8 mouse cellular contexts compared by ENCODE assay signal in genomic region chr13:67729441-67729840, GRCm38 (mm10). TPM values are rescaled to one million over a fixed set of nuclear protein-coding genes. Genes with fewer than 3 reads are reported as not detected.
DNase-seq lines count a peak whose midpoint lies in the region; ATAC-seq and TF ChIP-seq lines count a peak whose summit lies in the region.
"Not testable (repeated sequence)": the region's sequence is repeated elsewhere in the genome, so short reads cannot be mapped to it uniquely, and the experiment has no call there.

No protein-coding gene starts in this region.

- not testable (repeated sequence) for TF ChIP-seq CTCF in C2C12 (IDR thresholded peaks at IDR 0.05; ENCODE audit: control insufficient read depth, insufficient read depth, insufficient read length); spleen, adult 2 months (IDR thresholded peaks at IDR 0.05; ENCODE audit: extremely low read depth, insufficient read depth, insufficient read length, insufficient replicate concordance)

- ATAC-seq in forebrain, embryonic 12.5 days (ENCODE audit: low FRiP score), result peak; percentile 37
- not testable (repeated sequence) for ATAC-seq in liver, embryonic 13.5 days (ENCODE audit: low read depth)
- peak; percentile 46; the same call in 1 of the 2 replicates for ATAC-seq in midbrain, embryonic 14.5 days (ENCODE audit: low FRiP score, low TSS enrichment)

- peak overlapping the region; percentile 74 for H3K9ac ChIP-seq in forebrain, embryonic 12.5 days
- H3K9ac ChIP-seq in liver, embryonic 13.5 days, result 0 out of 2 replicates have a peak overlapping the region, but pooled peaks have one; percentile 32
- H3K9ac ChIP-seq in midbrain, embryonic 14.5 days (replicated peaks; ENCODE audit: low read length), result peak overlapping the region; percentile 57; the same call in 1 of the 2 replicates

- WGBS in forebrain, embryonic 12.5 days, result 40% methylated on average over 4 of the region's 4 CpGs
- 57% methylated on average over 4 of the region's 4 CpGs for WGBS in hindbrain, embryonic 10.5 days
- WGBS in liver, embryonic 13.5 days (ENCODE audit: insufficient replicate concordance), result 42% methylated on average over 4 of the region's 4 CpGs
- WGBS in midbrain, embryonic 14.5 days, result 50% methylated on average over 4 of the region's 4 CpGs
- 9% methylated on average over 4 of the region's 4 CpGs for WGBS in spleen, adult 2 months

- not testable (repeated sequence) for H3K36me3 ChIP-seq in C2C12 (ENCODE audit: control insufficient read depth, insufficient read depth); forebrain, embryonic 12.5 days (replicated peaks); hindbrain, embryonic 10.5 days; liver, embryonic 13.5 days; midbrain, embryonic 14.5 days (ENCODE audit: control insufficient read depth, insufficient read depth, low read length); spleen, adult 2 months (ENCODE audit: control insufficient read depth, insufficient read depth, low read length)

- not testable (repeated sequence) for H3K27ac ChIP-seq in forebrain, embryonic 12.5 days; liver, embryonic 13.5 days; midbrain, embryonic 14.5 days (replicated peaks; ENCODE audit: low read depth, low read length); spleen, adult 2 months (ENCODE audit: insufficient read depth, low read length)
- H3K27ac ChIP-seq in hindbrain, embryonic 10.5 days, result peak overlapping the region; percentile 89

- not testable (repeated sequence) for H3K79me2 ChIP-seq in C2C12 (ENCODE audit: control insufficient read depth, insufficient read depth)

- peak; percentile 74 for DNase-seq in brain, adult 2 months (ENCODE audit: low read depth, low spot score)
- DNase-seq in hindbrain, embryonic 10.5 days (ENCODE audit: low spot score); liver, embryonic 13.5 days: not testable (repeated sequence)
- DNase-seq in kidney, postnatal 25 days, result peak; percentile 38 to 42
- DNase-seq in midbrain, embryonic 14.5 days, result peak; percentile 59
- peak in 1 of 2 experiments; percentile 16 for DNase-seq in spleen, adult 2 months (ENCODE audit: low read depth in 1 of 2, low spot score in 2 of 2)

- H3K79me3 ChIP-seq in C2C12 (ENCODE audit: low read depth), result not testable (repeated sequence)

- H3K27me3 ChIP-seq in C2C12 (ENCODE audit: control insufficient read depth, insufficient read depth, insufficient read length); forebrain, embryonic 12.5 days; hindbrain, embryonic 10.5 days (ENCODE audit: insufficient read depth, poor library complexity, severe bottlenecking); liver, embryonic 13.5 days; midbrain, embryonic 14.5 days (ENCODE audit: control insufficient read depth, insufficient read depth, low read length); spleen, adult 2 months (ENCODE audit: control insufficient read depth, insufficient read depth, low read length): not testable (repeated sequence)

- TF ChIP-seq POLR2A in spleen, adult 2 months (IDR thresholded peaks at IDR 0.05; ENCODE audit: low read depth, low read length), result not testable (repeated sequence)

- not testable (repeated sequence) for H3K9me3 ChIP-seq in forebrain, embryonic 12.5 days; liver, embryonic 13.5 days (replicated peaks); midbrain, embryonic 14.5 days (ENCODE audit: control insufficient read depth, low read length)
- peaks cover 13% of the 10 kb centered on the region for H3K9me3 ChIP-seq in hindbrain, embryonic 10.5 days

- H3K4me3 ChIP-seq in C2C12 (ENCODE audit: insufficient read depth, poor library complexity, severe bottlenecking), result peak overlapping the region; percentile 23
- peak overlapping the region; percentile 61 for H3K4me3 ChIP-seq in forebrain, embryonic 12.5 days (replicated peaks)
- peak overlapping the region; percentile 68 for H3K4me3 ChIP-seq in hindbrain, embryonic 10.5 days
- peak overlapping the region; percentile 53 for H3K4me3 ChIP-seq in liver, embryonic 13.5 days (replicated peaks)
- H3K4me3 ChIP-seq in midbrain, embryonic 14.5 days (replicated peaks; ENCODE audit: low read depth, low read length), result peak overlapping the region; percentile 50
- H3K4me3 ChIP-seq in spleen, adult 2 months (ENCODE audit: extremely low read depth, insufficient read depth, insufficient read length), result peak overlapping the region; percentile 90

- H3K4me1 ChIP-seq in forebrain, embryonic 12.5 days; hindbrain, embryonic 10.5 days (replicated peaks); liver, embryonic 13.5 days (replicated peaks); midbrain, embryonic 14.5 days (ENCODE audit: control insufficient read depth, insufficient read depth, low read length); spleen, adult 2 months (ENCODE audit: control insufficient read depth, insufficient read depth, insufficient read length): not testable (repeated sequence)

- not testable (repeated sequence) for H3ac ChIP-seq in C2C12 (ENCODE audit: control insufficient read depth, insufficient read length, low read depth)

- H3K4me2 ChIP-seq in forebrain, embryonic 12.5 days, result peak overlapping the region; percentile 67
- H3K4me2 ChIP-seq in liver, embryonic 13.5 days, result peak overlapping the region; percentile 54
- peak overlapping the region; percentile 63 for H3K4me2 ChIP-seq in midbrain, embryonic 14.5 days (ENCODE audit: low read length)

RNA-seq across cellular contexts. Expression of gene Zfp65, which starts 0.5 kb away (rescaled TPM):
- 1.3 TPM for polyA plus RNA-seq in C2C12 (2012; fragmentation: generic; extraction: Trizol)
- 9.3 and 9.6 TPM in 2 replicates for polyA plus RNA-seq in forebrain, embryonic 12.5 days (2016; fragmentation: Nextera tagmentation; extraction: Ambion mirVana)
- polyA plus RNA-seq in hindbrain, embryonic 10.5 days (2016; fragmentation: Nextera tagmentation; extraction: Ambion mirVana), result 5.0 and 6.0 TPM in 2 replicates
- 1.3 and 2.1 TPM in 2 replicates for polyA plus RNA-seq in liver, embryonic 13.5 days (2015; fragmentation: Nextera tagmentation; extraction: Ambion mirVana)
- 5.4 and 6.7 TPM in 2 replicates for polyA plus RNA-seq in midbrain, embryonic 14.5 days (2014; fragmentation: Nextera tagmentation; extraction: Ambion mirVana)
- 0.59 and 0.77 TPM in 2 replicates for polyA plus RNA-seq in spleen, adult 2 months (2012; rRNA removed)

RNA-seq across cellular contexts. Expression of gene Zfp85, which starts 25.6 kb away (rescaled TPM):
- polyA plus RNA-seq in C2C12 (2012; fragmentation: generic; extraction: Trizol), result 0.51 TPM
- polyA plus RNA-seq in forebrain, embryonic 12.5 days (2016; fragmentation: Nextera tagmentation; extraction: Ambion mirVana), result 5.4 and 5.8 TPM in 2 replicates
- 4.5 and 4.6 TPM in 2 replicates for polyA plus RNA-seq in hindbrain, embryonic 10.5 days (2016; fragmentation: Nextera tagmentation; extraction: Ambion mirVana)
- 1.1 and 1.5 TPM in 2 replicates for polyA plus RNA-seq in liver, embryonic 13.5 days (2015; fragmentation: Nextera tagmentation; extraction: Ambion mirVana)
- polyA plus RNA-seq in midbrain, embryonic 14.5 days (2014; fragmentation: Nextera tagmentation; extraction: Ambion mirVana), result 10.5 and 11.1 TPM in 2 replicates
- 0.26 and 0.46 TPM in 2 replicates for polyA plus RNA-seq in spleen, adult 2 months (2012; rRNA removed)

RNA-seq across cellular contexts. Expression of gene Zfp738, which starts 42.6 kb away (rescaled TPM):
- 0.73 TPM for polyA plus RNA-seq in C2C12 (2012; fragmentation: generic; extraction: Trizol)
- polyA plus RNA-seq in forebrain, embryonic 12.5 days (2016; fragmentation: Nextera tagmentation; extraction: Ambion mirVana), result 13.5 and 13.8 TPM in 2 replicates
- 9.0 and 11.8 TPM in 2 replicates for polyA plus RNA-seq in hindbrain, embryonic 10.5 days (2016; fragmentation: Nextera tagmentation; extraction: Ambion mirVana)
- 2.4 and 3.1 TPM in 2 replicates for polyA plus RNA-seq in liver, embryonic 13.5 days (2015; fragmentation: Nextera tagmentation; extraction: Ambion mirVana)
- polyA plus RNA-seq in midbrain, embryonic 14.5 days (2014; fragmentation: Nextera tagmentation; extraction: Ambion mirVana), result 13.9 and 15.9 TPM in 2 replicates
- 2.8 and 4.2 TPM in 2 replicates for polyA plus RNA-seq in spleen, adult 2 months (2012; rRNA removed)

RNA-seq across cellular contexts. Expression of gene Zfp493, which starts 50.1 kb away (rescaled TPM):
- polyA plus RNA-seq in C2C12 (2012; fragmentation: generic; extraction: Trizol), result 0.04 TPM
- polyA plus RNA-seq in forebrain, embryonic 12.5 days (2016; fragmentation: Nextera tagmentation; extraction: Ambion mirVana), result 3.3 TPM in 2 replicates
- polyA plus RNA-seq in hindbrain, embryonic 10.5 days (2016; fragmentation: Nextera tagmentation; extraction: Ambion mirVana), result 2.1 and 3.0 TPM in 2 replicates
- polyA plus RNA-seq in liver, embryonic 13.5 days (2015; fragmentation: Nextera tagmentation; extraction: Ambion mirVana), result 1.1 and 1.2 TPM in 2 replicates
- polyA plus RNA-seq in midbrain, embryonic 14.5 days (2014; fragmentation: Nextera tagmentation; extraction: Ambion mirVana), result 2.6 and 3.6 TPM in 2 replicates
- 0.72 and 0.78 TPM in 2 replicates for polyA plus RNA-seq in spleen, adult 2 months (2012; rRNA removed)

Comparison
In these comparisons a context has a peak if more than half of its experiments do, and no peak if none do; other contexts are left out.
1. H3K4me3 ChIP-seq: peak in every context shown above with its lines; median percentile 90 in spleen, adult 2 months; 68 in hindbrain, embryonic 10.5 days; 61 in forebrain, embryonic 12.5 days; 53 in liver, embryonic 13.5 days; 50 in midbrain, embryonic 14.5 days; 23 in C2C12.